ENCODE assay signal across 8 mouse cellular contexts in genomic region chr9:107586974-107587832, GRCm38 (mm10). TPM values are rescaled to one million over a fixed set of nuclear protein-coding genes. Genes with fewer than 3 reads are reported as not detected.
DNase-seq lines count a peak whose midpoint lies in the region; ATAC-seq lines count a peak whose summit lies in the region.

TSS of gene Ifrd2 (plus strand) at chr9:107587642.

- peak within 1 kb of the TSS; percentile 94 for H3K4me2 ChIP-seq in heart, embryonic 14.5 days (ENCODE audit: low read length)
- peak within 1 kb of the TSS; percentile 85 for H3K4me2 ChIP-seq in liver, embryonic 13.5 days
- peak within 1 kb of the TSS; percentile 76 for H3K4me2 ChIP-seq in stomach, embryonic 16.5 days (ENCODE audit: low read depth, low read length)

- peaks cover 23 to 30% of the 10 kb centered on the region in 2 experiments for H3K4me1 ChIP-seq in heart, embryonic 14.5 days (ENCODE audit: control insufficient read depth in 2 of 2, insufficient read depth in 2 of 2, low read length in 2 of 2)
- peaks cover 82% of the 10 kb centered on the region for H3K4me1 ChIP-seq in liver, embryonic 13.5 days (replicated peaks)
- H3K4me1 ChIP-seq in stomach, embryonic 16.5 days (ENCODE audit: control insufficient read depth, insufficient read depth, low read length), result peaks cover 31% of the 10 kb centered on the region

- peak within 1 kb of the TSS; percentile 64 to 70 for H3K4me3 ChIP-seq in heart, embryonic 14.5 days (ENCODE audit: control insufficient read depth in 1 of 2, insufficient read depth in 1 of 2, low read depth in 1 of 2, low read length in 2 of 2)
- H3K4me3 ChIP-seq in liver, embryonic 13.5 days (replicated peaks), result peak within 1 kb of the TSS; percentile 80
- H3K4me3 ChIP-seq in stomach, embryonic 16.5 days (replicated peaks; ENCODE audit: low read length), result peak within 1 kb of the TSS; percentile 90

- peak; percentile 99 for ATAC-seq in CD4-positive, CD25-positive, alpha-beta regulatory T cell, adult 4 months
- peak; percentile 97 for ATAC-seq in heart, embryonic 14.5 days (ENCODE audit: insufficient number of reproducible peaks, insufficient read depth, low FRiP score, low read depth)
- ATAC-seq in liver, embryonic 13.5 days (ENCODE audit: low read depth), result peak; percentile 91
- ATAC-seq in stomach, embryonic 16.5 days (ENCODE audit: insufficient read depth, low FRiP score), result peak; percentile 98

- H3K9ac ChIP-seq in heart, embryonic 14.5 days (ENCODE audit: low read length), result peak within 1 kb of the TSS; percentile 79
- H3K9ac ChIP-seq in liver, embryonic 13.5 days, result peak within 1 kb of the TSS; percentile 89
- H3K9ac ChIP-seq in stomach, embryonic 16.5 days (ENCODE audit: low read length), result peak within 1 kb of the TSS; percentile 83

- H3K27ac ChIP-seq in heart, embryonic 14.5 days (replicated peaks in 1 of 2; ENCODE audit: control insufficient read depth in 1 of 2, insufficient read depth in 1 of 2, low read depth in 2 of 2, low read length in 2 of 2), result peak within 1 kb of the TSS; percentile 17 to 64; a peak in 3 of 4 replicates
- peak within 1 kb of the TSS; percentile 99 for H3K27ac ChIP-seq in liver, embryonic 13.5 days
- peak within 1 kb of the TSS; percentile 64 for H3K27ac ChIP-seq in stomach, embryonic 16.5 days (ENCODE audit: low read length)

- H3K9me3 ChIP-seq in heart, embryonic 14.5 days (ENCODE audit: control insufficient read depth, low read length), result no peaks in the 10 kb centered on the region
- H3K9me3 ChIP-seq in liver, embryonic 13.5 days (replicated peaks), result no peaks in the 10 kb centered on the region
- H3K9me3 ChIP-seq in stomach, embryonic 16.5 days (replicated peaks; ENCODE audit: control insufficient read depth, low read length), result no peaks in the 10 kb centered on the region

- WGBS in heart, embryonic 14.5 days, result 11% methylated on average over 46 of the region's 46 CpGs
- 7% methylated on average over 46 of the region's 46 CpGs for WGBS in liver, embryonic 13.5 days (ENCODE audit: insufficient replicate concordance)
- 12% methylated on average over 46 of the region's 46 CpGs for WGBS in stomach, embryonic 16.5 days

- peaks cover 46% of the 10 kb centered on the region for H3K36me3 ChIP-seq in heart, embryonic 14.5 days (ENCODE audit: control insufficient read depth, insufficient read depth, low read length)
- H3K36me3 ChIP-seq in liver, embryonic 13.5 days, result peaks cover 65% of the 10 kb centered on the region
- peaks cover 18% of the 10 kb centered on the region for H3K36me3 ChIP-seq in stomach, embryonic 16.5 days (ENCODE audit: control insufficient read depth, insufficient read depth, low read length)

- peak; percentile 97 for DNase-seq in c-Kit-negative CD71-positive TER-119-positive erythroid progenitor cells, embryonic 14.5 days (ENCODE audit: low read depth, low spot score)
- peak; percentile 99 for DNase-seq in fibroblast of lung, adult 2 months (ENCODE audit: low read depth)
- peak; percentile 99 for DNase-seq in kidney, postnatal 14 days
- DNase-seq in liver, embryonic 13.5 days, result peak; percentile 99
- peak; percentile 90 for DNase-seq in neural tube, embryonic 10.5 days (ENCODE audit: extremely low spot score, low spot score)

- no peaks in the 10 kb centered on the region for H3K27me3 ChIP-seq in heart, embryonic 14.5 days (ENCODE audit: control insufficient read depth, insufficient read depth, low read length)
- no peaks in the 10 kb centered on the region for H3K27me3 ChIP-seq in liver, embryonic 13.5 days
- H3K27me3 ChIP-seq in stomach, embryonic 16.5 days (ENCODE audit: control insufficient read depth, insufficient read depth, low read length), result no peaks in the 10 kb centered on the region

RNA-seq across cellular contexts. Expression of gene Ifrd2, which starts in this region (rescaled TPM):
- polyA plus RNA-seq in CD4-positive, CD25-positive, alpha-beta regulatory T cell, adult 4 months (2017; shearing (Covaris generic)), result 10 to 100 TPM; 30.1 to 36.2 TPM
- 44.6 and 45.7 TPM in 2 replicates for polyA plus RNA-seq in heart, embryonic 14.5 days (2014; fragmentation: Nextera tagmentation; extraction: Ambion mirVana)
- polyA plus RNA-seq in liver, embryonic 13.5 days (2015; fragmentation: Nextera tagmentation; extraction: Ambion mirVana), result 167 and 175 TPM in 2 replicates
- polyA plus RNA-seq in stomach, embryonic 16.5 days (2015; fragmentation: Nextera tagmentation; extraction: Ambion mirVana), result 62.0 and 77.7 TPM in 2 replicates

Comparison
In these comparisons a context has a peak if more than half of its experiments do, and no peak if none do; other contexts are left out.
1. Peak in every context shown above with its lines: DNase-seq, ATAC-seq, H3K4me3 ChIP-seq and H3K27ac ChIP-seq.
2. H3K27ac ChIP-seq: peak in every context shown above with its lines; median percentile 99 in liver, embryonic 13.5 days; 64 in stomach, embryonic 16.5 days; 40 in heart, embryonic 14.5 days.